Mouse (Mus musculus): ENCODE measurements around the gene Camk2d. TPM values are rescaled to one million over a fixed set of nuclear protein-coding genes. Genes with fewer than 3 reads are reported as not detected.

Camk2d gene
- total and polyA plus RNA-seq, 3 experiments = 66.1 to 80.4 (median 77.3) TPM

GRCm38 (mm10) chr3:126860442-126860841 is 264.3 kb downstream of the Camk2d start:
- Histone ChIP-seq H3K27me3 (replicated peaks) (no peaks in the 10 kb centered on the region), H3K27ac (ENCODE audit: insufficient read depth, low read depth) (no peak overlapping the region), H3K4me1 (ENCODE audit: control insufficient read depth in 1 of 2, insufficient read depth in 2 of 2) (peaks cover 0 to 9% of the 10 kb centered on the region in 2 experiments; a peak in 2 of 4 replicates), H3K9me3 (replicated peaks; ENCODE audit: low read length) (no peaks in the 10 kb centered on the region), H3K79me2 (replicated peaks; ENCODE audit: control insufficient read depth, extremely low read depth, insufficient read depth, poor library complexity, severe bottlenecking) (no peaks in the 10 kb centered on the region), H3K9ac (ENCODE audit: insufficient read depth, low read depth) (no peak overlapping the region), H3K36me3 (replicated peaks in 1 of 2; ENCODE audit: control insufficient read depth in 1 of 2, insufficient read depth in 1 of 2, low read length in 1 of 2) (no peaks in the 10 kb centered on the region), H3K4me3 (replicated peaks in 1 of 3; ENCODE audit: low read depth in 2 of 3, low read length in 2 of 3, poor library complexity in 1 of 3) (no peak overlapping the region), H3K4me2 (ENCODE audit: insufficient read depth, low read depth, poor library complexity, severe bottlenecking) (no peak overlapping the region)
- no peak for TF ChIP-seq MAX (IDR thresholded peaks at IDR 0.05; ENCODE audit: low read length)
- TF ChIP-seq NRF1 (IDR thresholded peaks at IDR 0.05; ENCODE audit: low read depth, low read length) = no peak
- no peak for TF ChIP-seq TCF12 (IDR thresholded peaks at IDR 0.05; ENCODE audit: low read depth, low read length)
- no peak for TF ChIP-seq ZMIZ1 (IDR thresholded peaks at IDR 0.05; ENCODE audit: low read depth, low read length)
- no peak for TF ChIP-seq MYC (IDR thresholded peaks at IDR 0.05; ENCODE audit: low read depth, low read length)
- TF ChIP-seq CHD2 (IDR thresholded peaks at IDR 0.05; ENCODE audit: low read length) = no peak
- no peak for TF ChIP-seq JUND (conservative IDR thresholded peaks at IDR 0.05; ENCODE audit: low read depth, low read length)
- TF ChIP-seq ELF1 (IDR thresholded peaks at IDR 0.05; ENCODE audit: low read depth, low read length) = no peak
- TF ChIP-seq CTCF (conservative IDR thresholded peaks at IDR 0.05 in 1 of 2, IDR thresholded peaks at IDR 0.05 in 1 of 2; ENCODE audit: low read depth in 2 of 2, low read length in 2 of 2) = no peak
- TF ChIP-seq ZNF384 (IDR thresholded peaks at IDR 0.05; ENCODE audit: low read depth, low read length) = no peak
- TF ChIP-seq MXI1 (IDR thresholded peaks at IDR 0.05; ENCODE audit: low read depth, low read length) = no peak
- TF ChIP-seq MAFK (IDR thresholded peaks at IDR 0.05; ENCODE audit: insufficient replicate concordance, low read length) = no peak
- no peak for TF ChIP-seq SIN3A (IDR thresholded peaks at IDR 0.05; ENCODE audit: low read length)
- TF ChIP-seq USF2 (conservative IDR thresholded peaks at IDR 0.05; ENCODE audit: low read depth, low read length) = no peak
- no peak for TF ChIP-seq MEF2A (IDR thresholded peaks at IDR 0.05; ENCODE audit: borderline replicate concordance, low read depth, low read length)
- no peak for TF ChIP-seq ETS1 (conservative IDR thresholded peaks at IDR 0.05; ENCODE audit: low read depth, low read length)
- dilution Hi-C loops (cut with MboI; ENCODE audit: extremely low pct_ligation_motif_present, extremely low pct_unique_long_range_greater_than_20kb, low sequenced_read_pairs) (no loop called here), in situ Hi-C loops (cut with MboI; ENCODE audit: low pct_ligation_motif_present, low pct_unique_long_range_greater_than_20kb, low sequenced_read_pairs) (no loop called here)
- no peak for DNase-seq (ENCODE audit: extremely low read depth)

- in situ Hi-C loops (cut with MboI; ENCODE audit: low pct_ligation_motif_present, low pct_unique_long_range_greater_than_20kb, low sequenced_read_pairs) (no loop called here), dilution Hi-C loops (cut with MboI; ENCODE audit: extremely low pct_ligation_motif_present, extremely low pct_unique_long_range_greater_than_20kb, low sequenced_read_pairs) (no loop called here)
- Histone ChIP-seq H3K4me3 (replicated peaks in 1 of 3; ENCODE audit: low read depth in 2 of 3, low read length in 2 of 3, poor library complexity in 1 of 3) (no peak overlapping the region), H3K4me2 (ENCODE audit: insufficient read depth, low read depth, poor library complexity, severe bottlenecking) (no peak overlapping the region), H3K36me3 (replicated peaks in 1 of 2; ENCODE audit: control insufficient read depth in 1 of 2, insufficient read depth in 1 of 2, low read length in 1 of 2) (no peaks in the 10 kb centered on the region), H3K27me3 (replicated peaks) (no peaks in the 10 kb centered on the region), H3K27ac (ENCODE audit: insufficient read depth, low read depth) (no peak overlapping the region), H3K79me2 (replicated peaks; ENCODE audit: control insufficient read depth, extremely low read depth, insufficient read depth, poor library complexity, severe bottlenecking) (no peaks in the 10 kb centered on the region), H3K9ac (ENCODE audit: insufficient read depth, low read depth) (no peak overlapping the region), H3K4me1 (ENCODE audit: control insufficient read depth in 1 of 2, insufficient read depth in 2 of 2) (no peaks in the 10 kb centered on the region), H3K9me3 (replicated peaks; ENCODE audit: low read length) (no peaks in the 10 kb centered on the region)
- no peak for DNase-seq (ENCODE audit: extremely low read depth)
- no peak for TF ChIP-seq IRF4 (IDR thresholded peaks at IDR 0.05; ENCODE audit: low read depth, low read length)
- no peak for TF ChIP-seq ZKSCAN1 (IDR thresholded peaks at IDR 0.05; ENCODE audit: borderline replicate concordance, low read depth, low read length)
Measured at GRCm38 (mm10) chr3:126869561-126869960, 273.5 kb downstream of the Camk2d start.

Data from CH12.LX (cell line).